Mouse (Mus musculus): ENCODE measurements at regions not wholly inside any gene's neighbourhood (a gene's known extent, or its start where the extent isn't known, plus 50 kb on each side); places are given as distances from the start of the nearest gene placed in this dataset.

- no peaks in the 10 kb centered on the region for H3K4me1 ChIP-seq (ENCODE audit: control insufficient read depth, insufficient read depth, low read length)
- TF ChIP-seq CTCF (IDR thresholded peaks at IDR 0.05; ENCODE audit: low read depth, low read length) (no peak), POLR2A (IDR thresholded peaks at IDR 0.05; ENCODE audit: insufficient read depth, low read length) (no peak)
Measured at GRCm38 (mm10) chr2:21028605-21029004, 59.9 kb upstream of the Arhgap21 start.

GRCm38 (mm10) chr2:21018535-21018934 is 49.9 kb upstream of the Arhgap21 start:
- Histone ChIP-seq H3K27me3 (ENCODE audit: control insufficient read depth, insufficient read depth, low read length, poor library complexity, severe bottlenecking) (no peaks in the 10 kb centered on the region), H3K4me1 (ENCODE audit: control insufficient read depth, insufficient read depth, low read length) (no peaks in the 10 kb centered on the region), H3K36me3 (ENCODE audit: control insufficient read depth, insufficient read depth, low read length, poor library complexity, severe bottlenecking) (no peaks in the 10 kb centered on the region), H3K9me3 (replicated peaks; ENCODE audit: control insufficient read depth, insufficient read depth, low read length, poor library complexity, severe bottlenecking) (no peaks in the 10 kb centered on the region), H3K9ac (ENCODE audit: low read depth, poor library complexity, severe bottlenecking) (no peak overlapping the region), H3K4me3 (ENCODE audit: low read depth, low read length) (no peak overlapping the region), H3K27ac (ENCODE audit: insufficient read depth, low read length) (no peak overlapping the region)
- TF ChIP-seq CTCF (IDR thresholded peaks at IDR 0.05; ENCODE audit: low read depth, low read length), result no peak
- no peak for TF ChIP-seq EP300 (IDR thresholded peaks at IDR 0.05; ENCODE audit: insufficient read depth, low read depth, low read length)
- no peak for TF ChIP-seq POLR2A (IDR thresholded peaks at IDR 0.05; ENCODE audit: insufficient read depth, low read length)

More at GRCm38 (mm10) chr2:21028605-21029004, 59.9 kb upstream of the Arhgap21 start:
- H3K36me3 ChIP-seq (ENCODE audit: control insufficient read depth, insufficient read depth, low read length, poor library complexity, severe bottlenecking), result no peaks in the 10 kb centered on the region
- no peak overlapping the region for H3K4me3 ChIP-seq (ENCODE audit: low read depth, low read length)
- no peak overlapping the region for H3K27ac ChIP-seq (ENCODE audit: insufficient read depth, low read length)
- H3K27me3 ChIP-seq (ENCODE audit: control insufficient read depth, insufficient read depth, low read length, poor library complexity, severe bottlenecking), result no peaks in the 10 kb centered on the region
- H3K9me3 ChIP-seq (replicated peaks; ENCODE audit: control insufficient read depth, insufficient read depth, low read length, poor library complexity, severe bottlenecking), result no peaks in the 10 kb centered on the region
- no peak overlapping the region for H3K9ac ChIP-seq (ENCODE audit: low read depth, poor library complexity, severe bottlenecking)

Data from ES-Bruce4 (cell line).